Mouse (Mus musculus): Measurements from ENCODE around the gene Srsf5.

Srsf5 gene

DNA sequence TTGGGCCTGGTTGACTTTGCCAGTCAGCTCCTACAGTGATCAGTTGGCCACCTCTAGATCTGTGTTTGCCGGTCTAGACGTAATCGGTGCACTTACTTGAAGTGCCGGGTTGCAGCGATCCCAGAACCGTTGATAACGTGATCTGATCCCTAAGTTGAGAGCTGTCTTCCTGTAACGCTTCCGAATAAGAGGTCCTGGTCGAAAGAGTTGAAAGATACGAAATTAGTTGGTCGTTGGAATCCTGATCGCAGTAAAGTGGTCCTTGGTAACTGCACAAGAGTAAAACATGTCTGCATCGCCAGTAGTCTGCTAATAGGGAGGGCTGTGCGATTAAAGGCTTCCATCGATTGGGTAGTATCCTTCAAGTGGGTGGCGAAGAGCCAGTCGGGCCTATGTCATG is 2.9 kb downstream of the Srsf5 start:
- 94% methylated on average over 18 of the region's 18 CpGs for WGBS

DNA sequence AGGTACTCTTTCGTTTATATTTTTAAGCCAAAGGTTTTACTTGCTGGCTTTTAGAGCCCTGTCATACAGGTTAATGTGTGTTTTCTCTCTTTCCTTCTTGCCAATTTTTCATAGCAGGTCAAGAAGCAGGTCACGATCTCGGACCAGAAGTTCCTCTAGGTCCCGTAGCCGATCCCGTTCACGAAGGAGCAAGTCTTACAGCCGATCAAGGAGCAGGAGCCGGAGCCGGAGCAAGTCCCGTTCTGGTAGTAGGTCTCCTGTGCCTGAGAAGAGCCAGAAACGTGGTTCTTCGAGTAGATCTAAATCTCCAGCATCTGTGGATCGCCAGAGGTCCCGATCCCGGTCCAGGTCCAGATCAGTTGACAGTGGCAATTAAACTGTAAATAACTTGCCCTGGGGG is 4.3 kb downstream of the Srsf5 start:
- WGBS, result 92% methylated on average over 16 of the region's 16 CpGs

DNA sequence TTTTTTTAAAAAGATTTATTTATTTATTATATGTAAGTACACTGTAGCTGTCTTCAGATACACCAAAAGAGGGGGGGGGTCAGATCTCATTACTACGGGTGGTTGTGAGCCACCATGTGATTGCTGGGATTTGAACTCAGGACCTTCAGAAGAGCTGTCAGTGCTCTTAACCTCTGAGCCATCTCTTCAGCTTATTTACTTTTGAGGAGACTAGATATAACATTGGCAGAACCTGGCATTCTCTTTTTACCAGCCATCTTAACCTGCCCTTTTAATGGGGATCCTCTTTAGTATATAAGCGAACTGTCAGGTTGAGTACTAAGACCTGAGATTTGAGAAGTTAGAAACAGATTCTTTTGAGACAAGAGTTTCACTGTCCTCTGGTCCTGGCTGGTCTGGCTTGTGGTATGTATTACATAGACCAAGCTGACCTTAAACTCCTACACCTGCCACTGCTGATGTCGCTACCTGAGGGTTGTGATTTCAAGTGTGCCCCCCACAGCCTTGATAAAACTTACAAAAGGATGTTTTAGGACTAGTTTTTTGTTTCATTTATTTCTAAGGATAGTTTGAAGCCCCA is 6.4 kb downstream of the Srsf5 start:
- 95% methylated on average over 3 of the region's 3 CpGs for WGBS

DNA sequence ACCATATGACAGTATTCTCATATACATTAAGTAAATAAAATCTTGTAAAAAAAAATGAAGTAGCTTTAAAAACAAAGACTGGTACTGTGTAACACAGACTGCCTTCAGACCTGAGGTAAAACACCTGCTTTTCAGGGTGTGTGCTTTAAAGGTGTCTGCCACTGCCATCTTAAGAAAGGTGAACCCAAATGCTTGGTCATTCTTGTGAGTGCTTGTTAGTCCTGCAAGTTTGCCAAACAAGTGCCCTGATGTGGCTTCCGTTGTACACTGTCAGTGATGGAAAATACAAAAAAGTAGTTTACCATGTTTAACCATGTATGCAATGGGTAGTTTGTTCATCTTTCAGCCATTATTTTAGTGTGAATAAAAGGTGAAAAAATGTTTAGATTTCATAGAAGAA is 7.2 kb downstream of the Srsf5 start:
- WGBS, result 80% methylated on average over 1 of the region's 1 CpGs

DNA sequence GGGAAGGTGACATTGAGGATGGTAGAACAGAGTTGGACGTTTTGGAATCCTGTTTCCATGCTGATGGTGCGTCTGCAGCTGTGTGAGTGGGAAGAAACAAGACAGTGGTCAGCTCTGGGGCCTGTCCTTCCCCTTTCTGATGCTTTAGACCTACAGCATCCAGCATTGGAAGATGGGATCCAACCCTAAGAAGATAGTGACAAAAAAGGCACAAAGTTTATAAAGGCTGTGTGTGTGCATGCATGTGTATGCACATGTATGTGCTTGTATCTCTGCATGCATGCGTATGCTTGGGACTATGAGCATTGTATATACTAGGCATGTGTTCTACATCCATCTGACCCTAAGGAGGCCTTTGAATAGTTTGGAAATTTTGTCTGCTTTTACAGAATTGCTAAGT is 10.7 kb downstream of the Srsf5 start:
- 89% methylated on average over 3 of the region's 3 CpGs for WGBS

DNA sequence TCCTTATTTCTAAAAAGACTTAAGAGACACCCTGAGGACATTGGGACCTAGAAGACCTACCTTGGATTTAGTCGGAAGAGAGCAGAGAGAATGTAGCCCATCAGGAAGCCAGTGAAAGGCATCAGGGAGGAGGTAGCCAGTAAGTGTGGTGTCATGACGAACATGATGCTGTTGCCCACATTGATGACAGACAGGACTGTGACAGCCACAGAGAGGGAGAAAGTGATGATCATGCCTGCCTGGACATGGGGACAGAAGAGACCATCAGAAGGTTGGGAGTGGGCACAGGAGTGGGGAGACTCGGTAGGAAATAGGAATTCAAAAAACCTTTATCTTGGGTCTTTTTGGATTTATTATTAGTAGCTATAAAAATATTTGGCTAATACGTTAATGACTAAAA is 12.7 kb downstream of the Srsf5 start:
- WGBS, result 86% methylated on average over 4 of the region's 4 CpGs

DNA sequence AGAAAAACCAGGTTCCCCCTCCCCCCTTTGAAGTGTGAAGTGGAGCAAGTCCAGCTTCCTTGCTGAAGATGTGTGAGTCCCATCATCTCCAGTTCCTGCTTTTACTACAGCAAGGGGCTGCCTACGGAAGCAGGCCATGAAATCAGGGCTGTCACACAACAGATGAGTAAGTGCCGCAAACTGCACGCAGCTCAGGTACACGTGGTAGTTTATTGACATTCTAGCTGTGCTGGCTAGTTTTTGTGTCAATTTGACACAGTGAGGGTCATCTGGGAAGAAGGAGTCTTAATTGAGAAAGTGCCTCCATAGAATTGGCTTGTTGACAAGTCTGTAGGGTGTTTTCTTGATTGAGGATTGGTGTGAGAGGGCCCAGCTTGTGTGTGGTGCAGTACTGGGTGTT is 17.3 kb downstream of the Srsf5 start:
- WGBS, result 79% methylated on average over 4 of the region's 4 CpGs

DNA sequence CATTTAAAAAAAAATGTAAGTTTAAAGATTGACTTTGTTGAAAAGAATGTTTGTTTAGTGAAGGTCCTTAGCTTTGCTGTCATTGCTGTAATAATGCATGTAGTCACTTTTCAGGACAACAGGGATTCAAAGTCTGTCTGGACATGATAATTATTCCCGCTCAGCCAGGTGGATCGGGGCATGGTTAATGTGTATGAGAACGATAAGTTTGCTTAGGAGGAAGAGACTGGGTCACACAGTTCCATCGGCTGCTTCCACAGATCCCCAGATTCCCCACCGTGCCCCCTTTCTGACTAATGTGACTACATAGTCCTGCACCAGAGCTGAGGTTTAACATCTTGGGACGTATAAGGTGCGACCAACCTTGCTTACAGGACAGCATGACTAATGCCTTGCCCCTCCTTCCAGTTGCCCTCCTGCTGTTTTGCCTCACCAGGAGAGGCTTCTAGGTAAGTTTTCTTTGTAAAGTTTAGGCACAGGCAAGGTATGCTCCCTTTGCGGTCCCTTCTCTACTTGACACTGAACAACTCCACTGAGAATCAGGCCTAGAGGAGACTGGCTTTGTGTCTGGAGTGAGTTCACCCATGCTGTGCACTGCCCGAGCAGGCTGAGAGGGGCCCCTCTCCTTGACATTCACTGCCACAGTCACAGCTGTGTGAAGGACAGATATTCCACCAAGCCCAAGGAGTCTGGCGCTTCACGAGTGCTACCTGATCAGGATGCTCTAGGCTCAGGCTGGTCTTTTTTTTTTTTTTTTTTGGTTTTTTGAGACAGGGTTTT is 20.9 kb downstream of the Srsf5 start:
- WGBS, result 88% methylated on average over 11 of the region's 11 CpGs

DNA sequence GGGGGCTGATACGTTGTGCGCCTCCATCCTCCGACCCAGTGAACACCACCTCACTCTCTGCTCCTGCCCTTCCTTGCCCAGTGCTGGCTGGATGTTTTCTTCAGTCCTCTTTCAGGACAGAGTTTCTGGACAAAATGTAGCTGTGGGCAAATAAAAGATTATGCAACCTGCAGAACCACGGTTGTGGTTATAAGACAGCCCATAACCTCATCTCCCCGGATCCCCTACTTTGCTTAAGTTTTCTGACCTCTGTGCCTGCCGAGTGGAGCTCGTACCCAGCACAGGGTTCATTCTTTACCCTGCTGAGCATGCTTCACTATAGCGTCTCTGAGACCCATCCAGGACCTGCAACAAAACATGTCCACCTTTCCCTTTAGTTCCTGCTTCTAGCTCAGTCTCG is 22.6 kb downstream of the Srsf5 start:
- 93% methylated on average over 9 of the region's 9 CpGs for WGBS

DNA sequence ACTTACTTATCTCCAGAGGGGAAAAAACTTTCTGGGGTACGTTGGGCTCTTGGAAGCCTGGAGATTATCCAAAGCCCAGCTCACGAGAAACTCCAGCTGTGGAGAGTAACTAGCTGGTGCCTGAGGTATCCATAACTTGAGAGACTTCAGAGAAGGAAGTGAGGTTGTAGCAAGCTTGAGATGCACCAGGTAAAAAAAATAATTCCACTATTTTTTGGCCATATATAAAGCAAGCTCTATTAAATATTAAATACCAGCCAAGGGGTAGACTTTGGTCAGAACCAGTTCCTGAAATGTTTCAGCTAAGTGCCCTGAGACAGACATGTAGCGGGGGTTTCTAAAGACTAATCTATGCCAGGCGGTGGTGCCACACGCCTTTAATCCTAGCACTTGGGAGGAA is 23.3 kb downstream of the Srsf5 start, which contains the start of gene Slc10a1:
Slc10a1 (minus strand) TSS at position 101 of the 400 bp plus-strand sequence.
- 88% methylated on average over 5 of the region's 5 CpGs for WGBS

DNA sequence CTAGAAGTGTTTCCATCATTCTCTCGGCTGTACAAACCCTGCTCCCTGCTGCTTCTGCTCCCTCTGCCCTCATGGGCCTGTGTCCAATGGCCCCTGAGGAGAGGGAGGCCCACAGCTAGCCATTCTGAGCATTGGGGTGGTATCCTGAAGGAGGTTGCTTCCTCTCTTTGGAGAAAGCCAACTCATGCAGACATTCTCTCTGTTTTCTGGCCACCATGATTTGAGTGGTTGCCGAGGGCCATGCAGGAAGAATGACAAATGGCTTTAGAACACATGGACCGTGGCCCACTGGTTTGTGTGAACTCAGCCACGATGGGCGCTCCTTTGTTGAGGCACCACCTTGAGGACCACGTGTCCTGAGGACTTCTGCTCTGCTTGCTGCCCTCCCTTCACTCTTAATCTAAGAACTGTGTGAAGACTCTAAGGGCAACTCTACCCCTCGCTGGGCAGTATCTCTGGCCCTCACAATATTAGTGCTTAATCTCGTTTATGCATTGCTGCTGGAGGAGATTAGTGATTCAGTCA is 24.9 kb downstream of the Srsf5 start:
- WGBS, result 73% methylated on average over 8 of the region's 8 CpGs

DNA sequence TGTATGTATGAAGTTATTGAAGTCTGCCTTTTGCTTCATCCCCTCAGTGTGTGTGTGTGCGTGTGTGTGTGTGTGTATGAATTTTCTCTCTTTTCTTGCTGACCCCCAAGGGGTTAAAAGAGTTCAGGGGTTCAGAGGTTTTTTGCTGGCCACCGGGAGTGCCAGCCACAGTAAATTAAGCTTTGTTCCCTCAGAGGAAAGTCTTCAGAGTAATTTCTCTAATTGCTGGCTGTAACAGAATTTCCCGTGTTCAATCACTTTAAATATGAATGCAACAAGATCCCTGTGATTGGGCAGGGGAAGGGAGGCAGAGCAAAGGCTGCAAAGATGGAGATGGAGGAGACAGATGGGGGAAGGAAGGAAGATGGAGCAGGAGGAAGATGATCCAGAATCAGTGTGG is 26.5 kb downstream of the Srsf5 start:
- WGBS, result 36% methylated on average over 3 of the region's 3 CpGs

DNA sequence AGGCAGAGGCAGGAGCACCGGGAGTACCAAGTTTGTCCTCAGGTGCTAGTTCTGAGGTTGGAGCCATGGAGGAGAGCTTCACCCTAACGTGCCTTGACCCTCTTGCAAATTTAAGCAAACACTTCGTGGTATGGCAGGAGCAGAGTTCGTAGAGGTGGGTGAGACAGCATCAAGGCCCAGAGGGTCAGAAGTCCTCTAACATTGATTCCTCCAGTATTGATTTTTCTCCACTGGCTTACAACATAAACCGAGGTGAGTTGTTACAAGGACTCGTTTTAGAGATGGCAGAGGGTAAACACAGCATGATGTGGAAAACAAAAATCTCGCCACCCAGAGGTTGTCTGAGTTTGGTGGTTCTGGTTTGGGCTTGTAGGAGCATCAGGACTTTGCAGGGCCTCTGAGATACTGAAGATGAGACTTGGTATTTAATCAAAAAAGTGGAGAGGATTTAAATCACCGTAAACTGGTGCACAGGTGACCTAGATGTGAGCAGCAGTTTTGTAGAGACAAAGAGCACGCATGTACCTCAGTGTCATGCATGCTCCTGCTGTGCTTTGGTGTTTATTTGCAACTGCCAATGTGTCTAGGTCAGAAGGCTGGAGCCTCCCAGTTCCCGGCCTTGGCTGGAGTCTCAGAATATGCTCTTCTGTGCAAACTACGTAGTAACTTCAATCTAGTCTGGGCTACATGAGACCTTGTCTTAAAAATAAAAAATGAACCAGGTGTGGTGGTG is 30.8 kb downstream of the Srsf5 start:
- WGBS, result 91% methylated on average over 11 of the region's 11 CpGs

DNA sequence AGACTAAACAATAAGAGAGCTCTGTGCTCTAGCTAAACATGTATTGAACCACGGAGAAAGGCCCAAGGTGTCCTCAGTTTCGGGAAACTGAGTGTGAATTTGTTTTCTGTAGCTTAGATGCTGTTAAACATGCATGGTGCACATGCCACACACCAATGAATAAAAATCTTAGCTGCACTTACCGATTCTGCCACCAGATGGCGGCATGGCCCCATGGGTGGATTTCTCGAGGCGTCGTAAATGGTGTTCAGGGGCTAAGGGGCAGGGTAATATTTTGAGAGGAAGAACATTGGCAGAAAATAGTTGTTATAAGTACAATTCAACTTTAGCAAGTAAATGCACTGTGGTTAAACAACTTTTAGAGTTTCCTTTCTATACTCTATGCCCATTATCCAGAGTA is 37.0 kb downstream of the Srsf5 start:
- WGBS, result 0% methylated on average over 7 of the region's 7 CpGs

DNA sequence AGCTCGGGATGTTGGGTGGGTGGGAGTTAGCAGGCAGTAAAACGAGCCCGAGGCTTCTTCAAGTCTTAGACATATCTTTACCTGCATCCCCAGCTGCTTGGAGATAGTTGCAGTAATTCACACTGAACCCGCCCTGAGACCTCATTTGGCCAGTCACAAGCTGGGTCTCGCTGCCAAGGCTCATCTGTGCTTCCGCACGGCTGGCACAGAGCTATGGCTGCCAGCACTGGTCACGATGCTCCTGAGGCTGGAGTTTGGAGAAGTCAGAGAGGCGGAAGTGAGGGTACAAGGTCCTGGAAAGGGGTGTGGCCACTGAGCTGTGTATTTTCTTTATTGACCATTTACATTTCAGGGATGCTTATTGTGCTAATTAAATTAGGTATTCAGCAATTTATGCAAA is 38.4 kb downstream of the Srsf5 start:
- 39% methylated on average over 9 of the region's 9 CpGs for WGBS

DNA sequence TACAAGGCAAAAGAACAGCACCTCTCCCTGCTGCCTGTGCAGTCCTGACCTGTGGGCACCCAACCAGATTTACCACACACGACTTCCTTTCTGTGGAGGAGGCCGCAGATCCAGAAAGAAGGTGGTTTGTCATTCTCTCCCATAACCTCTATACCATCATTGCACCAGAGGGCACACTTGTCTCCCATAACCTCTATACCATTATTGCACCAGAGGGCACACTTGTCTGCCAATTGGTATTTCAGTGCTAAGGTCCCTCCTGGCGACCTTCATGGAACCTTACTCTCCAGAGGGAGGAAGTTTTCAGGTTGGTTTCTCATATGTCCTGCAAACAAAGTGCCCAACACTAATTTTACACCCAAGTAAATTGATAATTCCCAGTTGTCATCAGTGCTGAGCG is 41.3 kb downstream of the Srsf5 start:
- WGBS, result 85% methylated on average over 4 of the region's 4 CpGs

DNA sequence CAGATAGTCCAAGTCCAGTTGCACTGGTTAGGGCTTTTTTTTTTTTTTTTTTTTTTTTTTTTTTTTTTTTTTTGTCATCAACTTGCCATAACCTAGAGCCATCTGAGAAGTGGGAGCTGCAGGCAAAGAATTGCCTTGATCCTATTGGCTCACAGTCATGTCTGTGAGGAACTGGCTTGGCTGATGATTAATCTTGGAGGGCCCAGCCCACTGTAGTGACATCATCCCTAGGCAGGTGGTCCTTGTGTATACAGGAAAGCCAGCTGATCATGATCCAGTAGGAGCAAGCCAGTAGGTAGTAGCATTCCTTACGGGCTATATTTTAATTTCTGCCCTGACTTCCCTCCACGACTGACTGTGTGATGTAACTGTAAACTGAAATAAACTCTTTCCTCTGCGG is 43.0 kb downstream of the Srsf5 start:
- 88% methylated on average over 3 of the region's 3 CpGs for WGBS

DNA sequence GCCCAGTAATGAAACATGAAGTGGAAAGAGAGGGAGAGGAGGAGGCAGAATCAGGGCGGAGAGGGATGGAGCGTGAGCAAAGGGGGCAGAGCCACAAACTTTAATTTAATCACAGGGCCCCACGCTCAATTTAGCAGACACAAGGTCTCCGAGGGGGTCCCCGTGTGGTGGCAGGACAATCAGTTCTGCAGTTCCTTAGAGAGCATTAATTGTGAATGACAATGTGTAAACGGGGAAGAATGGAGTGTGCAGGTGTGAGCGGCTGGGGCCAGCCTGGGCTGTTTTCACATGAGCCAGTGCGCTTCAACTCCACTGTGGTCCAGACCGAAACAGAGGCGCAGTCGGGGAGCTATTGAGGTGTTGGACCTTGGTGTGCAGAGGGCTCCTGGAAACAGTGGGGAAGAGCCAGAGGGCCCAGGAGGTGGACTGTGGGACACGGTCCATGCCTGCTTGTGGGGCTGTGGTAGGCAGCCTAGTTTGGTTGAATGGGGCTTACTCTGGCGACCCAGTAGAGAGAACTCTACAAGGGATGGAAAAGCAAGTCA is 45.7 kb downstream of the Srsf5 start:
- WGBS, result 67% methylated on average over 13 of the region's 13 CpGs

DNA sequence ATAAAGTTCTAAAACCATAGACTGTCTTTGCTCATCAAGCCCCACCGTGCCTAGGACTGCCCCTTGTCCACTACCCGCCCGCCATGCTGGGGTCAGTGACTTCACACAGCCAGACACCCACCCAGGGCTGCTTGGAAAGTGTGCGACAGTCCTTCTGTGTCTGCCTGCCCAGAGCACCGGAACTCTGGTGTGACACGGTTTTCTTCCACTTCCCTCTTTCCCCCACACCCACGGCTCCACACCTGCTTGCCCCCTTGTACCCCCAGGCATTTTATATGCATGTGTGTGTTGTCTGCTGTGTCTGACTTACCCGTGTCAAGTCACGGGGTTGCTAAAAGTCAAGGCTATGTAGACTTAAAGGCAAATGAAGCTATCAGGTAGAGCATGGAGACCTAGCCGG is 46.5 kb downstream of the Srsf5 start:
- WGBS, result 88% methylated on average over 10 of the region's 10 CpGs

DNA sequence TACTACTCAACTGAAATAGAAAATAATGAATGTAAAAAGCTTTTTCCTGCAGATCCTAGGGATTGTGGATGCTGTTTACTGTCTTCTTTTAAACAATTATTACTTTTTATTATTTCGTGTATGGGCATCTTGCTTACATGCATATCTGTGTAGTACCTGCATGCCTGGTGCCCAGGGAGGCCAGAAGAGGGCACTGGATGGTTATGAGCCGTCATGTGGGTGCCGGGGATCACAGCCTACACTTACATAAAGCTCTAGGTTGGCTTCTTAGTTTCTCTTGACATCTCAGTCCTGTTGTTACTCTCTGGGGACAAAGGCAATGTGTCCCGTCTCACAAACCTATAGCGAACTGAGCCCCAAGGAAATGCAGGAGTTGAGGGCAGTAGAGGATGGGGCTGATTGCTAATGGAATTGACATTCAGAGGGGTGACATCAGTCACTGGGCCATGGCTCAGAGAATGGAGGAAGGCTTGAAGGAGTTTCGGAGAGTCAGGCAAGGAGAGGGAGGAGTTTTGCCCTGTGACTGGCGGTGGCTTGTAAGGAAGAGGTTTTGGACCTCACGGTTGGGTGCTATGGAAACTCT is 47.3 kb downstream of the Srsf5 start:
- 82% methylated on average over 8 of the region's 8 CpGs for WGBS

DNA sequence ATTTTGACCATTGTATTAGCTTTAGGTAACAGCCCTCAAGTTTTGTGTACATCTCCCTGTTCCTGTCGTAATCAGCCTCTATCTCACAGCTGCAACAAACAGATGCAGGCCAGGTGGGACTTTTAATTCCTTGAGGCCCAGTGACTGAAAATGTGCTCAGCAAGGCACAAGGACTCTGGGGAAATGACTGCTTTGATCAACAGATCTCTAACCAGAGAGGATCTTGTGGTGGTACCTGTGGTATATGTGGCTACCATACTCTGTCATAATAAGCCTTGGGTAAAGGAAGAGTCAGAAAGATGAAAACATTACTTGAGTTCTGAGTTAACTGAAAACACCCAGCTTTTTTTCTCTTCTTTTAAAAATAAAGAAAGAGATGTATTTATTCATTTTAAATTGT is 48.5 kb downstream of the Srsf5 start:
- WGBS, result 91% methylated on average over 1 of the region's 1 CpGs

DNA sequence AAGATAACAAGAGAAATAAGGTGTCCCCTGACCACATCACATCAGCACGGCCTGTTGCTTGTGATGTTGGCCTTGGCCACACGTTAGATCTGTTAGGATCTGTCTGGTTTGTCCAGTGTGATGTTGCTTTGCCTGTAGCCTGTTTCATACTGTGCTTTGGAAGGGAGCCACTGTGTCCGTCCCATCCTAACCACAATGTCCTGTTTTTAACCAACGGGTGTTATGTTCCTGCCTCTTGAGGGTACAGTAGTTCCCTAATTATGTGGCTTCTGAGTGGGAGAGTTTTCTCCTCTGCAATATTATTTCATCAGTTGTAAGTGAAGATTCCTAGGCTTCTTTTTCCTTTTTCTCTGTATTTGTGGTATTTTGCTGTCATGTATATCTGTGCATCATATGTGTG is 50.0 kb downstream of the Srsf5 start:
- WGBS, result 90% methylated on average over 4 of the region's 4 CpGs

Measured in cerebral cortex, adult 2 months (tissue).